Mouse (Mus musculus) heart, adult 2 months (tissue): Measurements from ENCODE around the gene Prl7d1. TPM values are rescaled to one million over a fixed set of nuclear protein-coding genes. Genes with fewer than 3 reads are reported as not detected.

Experiments used
- DNase-seq, 2 experiments: peaks; one replicate each; pipeline ENCODE4 v3.0.0; 2021
- H3K27ac ChIP-seq: fragments of 200-600 bp; 2 replicates; pipeline ENCODE4 v1.8.1; 2022
- H3K27me3 ChIP-seq: fragments of 200-500 bp; 2 replicates; pipeline ENCODE4 v1.6.1; 2012; ENCODE audit warnings: mild to moderate bottlenecking, low read length, inconsistent platforms, mixed read lengths; ENCODE audit not compliant: control insufficient read depth, insufficient read depth
- H3K36me3 ChIP-seq: fragments of 200-500 bp; 2 replicates; pipeline ENCODE4 v1.6.1; 2012; ENCODE audit warnings: low read length, inconsistent platforms; ENCODE audit not compliant: control insufficient read depth, insufficient read depth
- H3K4me1 ChIP-seq: fragments of 200-500 bp; 2 replicates; pipeline ENCODE4 v1.6.1; 2011; ENCODE audit warnings: low read length; ENCODE audit not compliant: control insufficient read depth, insufficient read depth
- H3K4me3 ChIP-seq: fragments of 200-600 bp; 2 replicates; pipeline ENCODE4 v1.8.1; 2022
- H3K79me2 ChIP-seq: fragments of 200-500 bp; replicated peaks from 2 replicates; pipeline ENCODE4 v1.6.1; 2012; ENCODE audit warnings: mild to moderate bottlenecking, inconsistent platforms, low read length, moderate library complexity, mixed read lengths; ENCODE audit not compliant: control insufficient read depth, insufficient read depth
- H3K9ac ChIP-seq: fragments of 200-500 bp; 2 replicates; pipeline ENCODE4 v1.6.1; 2012; ENCODE audit warnings: low read depth, mild to moderate bottlenecking, control low read depth, inconsistent platforms, low read length, mixed read lengths
- CTCF ChIP-seq: fragments of 200-600 bp; IDR thresholded peaks from 2 replicates; pipeline ENCODE4 v1.8.1; 2022; ENCODE audit warnings: antibody characterized with exemption, mild to moderate bottlenecking, moderate library complexity
- EP300 ChIP-seq: fragments of 200-500 bp; IDR thresholded peaks from 2 replicates; pipeline ENCODE4 v1.6.1; 2011; ENCODE audit warnings: low read depth, low read length, control low read depth; ENCODE audit not compliant: insufficient read depth
- POLR2A ChIP-seq: fragments of 200-500 bp; IDR thresholded peaks from 2 replicates; pipeline ENCODE4 v1.6.1; 2011; ENCODE audit warnings: mild to moderate bottlenecking, low read depth, low read length, control low read depth; ENCODE audit not compliant: insufficient read depth
- WGBS: fragments of 180-500 bp; shearing (Covaris S2); methylation state at CpG from one replicate; pipeline ENCODE4 v1.1.7; 2018; 5-methylcytosine and 5-hydroxymethylcytosine counted together
- intact Hi-C: fragments of 180-260 bp; cut with DNase I; formaldehyde crosslinking; loops from one replicate; pipeline ENCODE4 v1.15.1; 2025
- polyA plus RNA-seq: library from polyadenylated mRNA; depleted of rRNA; stranded (reverse); fragments of >200 nt; gene quantifications from 2 replicates; pipeline ENCODE4 v1.2.3, GENCODE M21; 2012; rRNA removed
- total RNA-seq, 2 experiments: library from RNA; stranded (reverse); gene quantifications; 2 replicates each; pipeline ENCODE4 v1.2.3; 2021

Gene Prl7d1
- total and polyA plus RNA-seq, 3 experiments = not detected

DNA sequence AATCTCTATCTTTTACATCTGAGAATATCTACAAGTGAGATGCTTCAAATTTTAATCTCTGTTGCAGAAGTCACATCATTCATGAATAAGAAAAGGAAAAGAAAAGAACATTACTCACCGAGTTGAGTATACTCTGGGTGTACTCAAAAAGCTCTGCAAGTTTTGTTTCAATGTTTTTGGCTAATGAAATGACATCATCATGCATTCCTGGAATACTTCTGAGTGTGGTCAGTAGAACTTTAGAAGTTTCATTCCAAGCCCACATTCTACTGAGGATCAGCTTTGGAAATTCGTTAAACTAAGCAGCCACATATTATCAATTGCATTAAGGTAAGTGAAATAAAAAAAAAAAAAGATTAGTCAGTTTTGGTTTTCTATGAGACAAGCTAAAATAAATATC, 55.8 kb downstream of the Prl7d1 start:
- TF ChIP-seq EP300 (no peak), CTCF (no peak), POLR2A (no peak)
- Histone ChIP-seq H3K27ac (no peak overlapping the region), H3K4me3 (no peak overlapping the region), H3K4me1 (no peaks in the 10 kb centered on the region), H3K79me2 (no peaks in the 10 kb centered on the region), H3K36me3 (no peaks in the 10 kb centered on the region), H3K27me3 (no peaks in the 10 kb centered on the region), H3K9ac (no peak overlapping the region)
- intact Hi-C loops = no loop called here
- DNase-seq = no peak
- 57% methylated on average over 2 of the region's 2 CpGs for WGBS

Other genes starting within 250 kb of the Prl7d1 start
- gene Prl8a8, start 203.5 kb downstream of the Prl7d1 start, total RNA-seq = not detected
- gene Prl8a8, start 203.5 kb downstream of the Prl7d1 start, polyA plus RNA-seq = not detected in 2 replicates
- not detected for gene Prl8a9, start 152.1 kb downstream of the Prl7d1 start, total RNA-seq
- gene Prl8a9, start 152.1 kb downstream of the Prl7d1 start, polyA plus RNA-seq = not detected in 2 replicates
- not detected for gene Prl8a1, start 134.6 kb downstream of the Prl7d1 start, total RNA-seq
- not detected in 2 replicates for gene Prl8a1, start 134.6 kb downstream of the Prl7d1 start, polyA plus RNA-seq
- gene Prl7b1, start 106.2 kb downstream of the Prl7d1 start, total RNA-seq = not detected
- not detected in 2 replicates for gene Prl7b1, start 106.2 kb downstream of the Prl7d1 start, polyA plus RNA-seq
- gene Prl7a1, start 74.2 kb downstream of the Prl7d1 start, total RNA-seq = not detected
- not detected in 2 replicates for gene Prl7a1, start 74.2 kb downstream of the Prl7d1 start, polyA plus RNA-seq
- gene Prl7a2, start 48.7 kb downstream of the Prl7d1 start, total RNA-seq = not detected
- gene Prl7a2, start 48.7 kb downstream of the Prl7d1 start, polyA plus RNA-seq = not detected in 2 replicates
- not detected for gene Prl7c1, start 64.1 kb upstream of the Prl7d1 start, total RNA-seq
- gene Prl7c1, start 64.1 kb upstream of the Prl7d1 start, polyA plus RNA-seq = not detected in 2 replicates
- not detected for gene Prl2a1, start 84.9 kb upstream of the Prl7d1 start, total RNA-seq
- not detected in 2 replicates for gene Prl2a1, start 84.9 kb upstream of the Prl7d1 start, polyA plus RNA-seq
- gene Prl2c1, start 132.6 kb upstream of the Prl7d1 start, total RNA-seq = not detected
- gene Prl2c1, start 132.6 kb upstream of the Prl7d1 start, polyA plus RNA-seq = not detected in 2 replicates